Mouse (Mus musculus): Measurements from ENCODE around the gene Jam2.

GRCm38 (mm10) chr16:84795337-84795736 is 21.4 kb downstream of the Jam2 start:
- TF ChIP-seq POLR2A (IDR thresholded peaks at IDR 0.05; ENCODE audit: borderline replicate concordance, control insufficient read depth, low read depth, low read length) (no peak), CTCF (IDR thresholded peaks at IDR 0.05; ENCODE audit: control insufficient read depth, insufficient read depth, low read length) (no peak)
